Mouse (Mus musculus) ovary, postnatal 14 days (tissue): Measurements from ENCODE around the gene Ptpn1.

ENCODE experiments used
- DNase-seq: peaks from one replicate; pipeline ENCODE4 v3.0.0; 2022; ENCODE audit warnings: low spot score

Gene Ptpn1

GRCm38 (mm10) chr2:167947251-167947650 is 15.4 kb downstream of the Ptpn1 start:
- no peak for DNase-seq

- no peak for DNase-seq
These were observed 16.2 kb downstream of the Ptpn1 start for GRCm38 (mm10) chr2:167948047-167948446.

DNA sequence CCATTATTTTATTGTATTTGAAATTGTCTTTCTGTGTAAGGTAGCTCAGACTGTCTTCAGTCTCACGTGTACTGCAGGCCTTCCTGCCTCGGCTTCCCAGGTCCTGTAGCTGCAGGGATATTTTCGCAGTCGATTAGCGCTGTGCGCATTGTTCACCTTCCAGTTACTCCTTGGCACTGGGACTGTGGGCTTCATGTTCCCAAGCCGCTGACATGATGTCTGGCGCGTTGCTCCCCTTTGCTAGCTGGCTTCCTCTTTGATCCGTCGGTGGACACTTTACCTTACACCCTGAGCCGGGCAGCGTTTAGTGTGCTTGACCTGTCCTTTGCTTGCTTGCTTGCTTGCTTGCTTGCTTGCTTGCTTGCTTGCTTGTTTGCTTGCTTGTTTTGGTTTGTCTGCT is 16.7 kb downstream of the Ptpn1 start:
- DNase-seq, result no peak

DNA sequence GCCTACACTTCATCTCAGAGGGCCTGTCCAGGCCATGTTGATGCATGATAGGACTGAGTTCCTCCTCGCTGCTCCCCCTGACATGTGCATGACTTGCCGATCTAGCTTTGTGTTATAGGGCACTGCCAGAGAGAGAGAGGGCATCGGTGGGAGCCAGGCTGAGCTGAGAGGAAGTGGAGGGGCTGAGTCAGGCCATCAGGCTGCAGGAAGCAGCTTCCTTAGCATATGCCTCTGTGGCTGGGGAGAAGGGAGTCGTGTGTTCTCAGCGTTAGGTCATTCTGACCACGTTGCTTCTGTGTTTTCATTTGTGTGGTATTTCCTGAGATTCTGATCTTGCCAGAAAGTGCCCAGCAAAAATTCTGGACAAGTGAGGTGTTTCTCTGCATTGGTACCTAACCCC is 17.4 kb downstream of the Ptpn1 start:
- DNase-seq, result no peak

GRCm38 (mm10) chr2:167949808-167950207 is 18.0 kb downstream of the Ptpn1 start:
- DNase-seq, result no peak

- no peak for DNase-seq
These were observed 18.8 kb downstream of the Ptpn1 start for GRCm38 (mm10) chr2:167950681-167951080.

DNA sequence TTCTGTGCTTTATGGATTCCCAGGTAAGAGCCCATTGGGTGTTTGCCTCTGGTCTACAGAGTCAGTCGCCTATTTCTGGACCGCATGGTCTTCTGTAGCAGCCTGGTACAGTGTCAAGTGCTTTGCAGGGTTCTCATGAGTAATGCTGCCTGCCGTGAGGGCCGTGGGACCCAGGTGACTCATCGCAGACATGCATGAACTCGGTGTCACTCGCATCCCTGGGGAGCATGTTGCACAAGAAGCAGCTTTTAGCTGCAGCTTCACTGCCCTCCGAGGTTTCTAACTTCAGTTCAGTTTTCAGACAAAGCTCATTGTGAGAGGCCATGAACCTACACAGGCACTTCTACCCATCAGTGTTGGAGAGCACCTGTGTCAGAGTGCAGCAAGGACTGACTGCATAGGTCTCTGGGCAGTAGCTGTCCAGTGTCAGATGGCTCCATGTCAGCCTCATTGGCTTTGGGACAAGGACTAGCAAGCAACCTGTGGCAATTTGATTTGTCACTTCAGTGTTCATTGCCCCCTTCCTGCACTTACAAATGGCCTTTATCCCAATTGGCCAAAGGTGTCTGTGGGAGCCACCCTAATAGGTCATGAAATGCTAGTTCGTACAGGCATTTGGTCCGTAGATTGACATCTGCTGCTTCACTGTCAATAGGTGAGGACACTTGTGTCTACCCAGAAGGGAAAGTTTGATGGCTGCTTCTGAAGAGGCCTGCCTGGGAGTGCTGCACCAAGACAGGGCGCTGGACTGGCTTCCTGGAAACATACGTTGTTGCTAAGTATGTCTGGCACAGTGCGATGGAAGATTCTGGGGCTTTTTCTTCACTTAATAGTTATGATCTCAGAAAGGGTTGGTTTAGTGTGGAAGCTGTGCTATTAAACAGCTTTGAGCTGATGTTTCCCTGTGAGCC is 19.7 kb downstream of the Ptpn1 start:
- no peak for DNase-seq

GRCm38 (mm10) chr2:167953819-167954218 is 22.0 kb downstream of the Ptpn1 start:
- no peak for DNase-seq

GRCm38 (mm10) chr2:167954928-167955327 is 23.1 kb downstream of the Ptpn1 start:
- DNase-seq, result no peak

- DNase-seq, result no peak
These were observed 25.7 kb downstream of the Ptpn1 start for GRCm38 (mm10) chr2:167957539-167957938.

- no peak for DNase-seq
These were observed 26.4 kb downstream of the Ptpn1 start for GRCm38 (mm10) chr2:167958082-167958788.

- peak; percentile 65 for DNase-seq
These were observed 27.0 kb downstream of the Ptpn1 start for GRCm38 (mm10) chr2:167958843-167959242.

DNA sequence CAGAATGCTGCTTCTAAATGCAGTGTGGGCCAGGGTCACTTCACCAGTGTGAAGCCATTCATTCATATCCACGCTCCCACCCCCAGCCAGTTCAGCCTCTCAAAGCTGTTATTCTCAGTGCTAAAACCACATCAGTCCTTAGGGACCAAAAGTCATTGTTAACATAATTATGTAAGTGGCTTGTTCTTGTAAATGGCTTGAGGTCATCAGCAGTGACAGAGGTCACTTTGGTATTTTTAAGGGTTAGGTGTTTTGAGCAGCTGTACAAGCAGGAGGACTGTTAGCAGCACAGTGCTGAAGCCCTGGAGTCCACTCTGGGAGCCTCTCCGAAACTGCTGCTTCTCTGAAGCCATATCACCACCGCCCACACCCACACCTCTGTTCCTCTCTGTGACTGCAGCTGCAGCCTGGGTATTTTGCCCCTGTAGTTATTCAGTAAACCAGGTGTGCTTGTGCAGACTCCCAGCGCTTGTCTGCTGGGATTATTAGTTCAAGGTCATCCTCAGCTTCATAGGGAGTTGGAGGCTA is 27.6 kb downstream of the Ptpn1 start:
- DNase-seq, result no peak

DNA sequence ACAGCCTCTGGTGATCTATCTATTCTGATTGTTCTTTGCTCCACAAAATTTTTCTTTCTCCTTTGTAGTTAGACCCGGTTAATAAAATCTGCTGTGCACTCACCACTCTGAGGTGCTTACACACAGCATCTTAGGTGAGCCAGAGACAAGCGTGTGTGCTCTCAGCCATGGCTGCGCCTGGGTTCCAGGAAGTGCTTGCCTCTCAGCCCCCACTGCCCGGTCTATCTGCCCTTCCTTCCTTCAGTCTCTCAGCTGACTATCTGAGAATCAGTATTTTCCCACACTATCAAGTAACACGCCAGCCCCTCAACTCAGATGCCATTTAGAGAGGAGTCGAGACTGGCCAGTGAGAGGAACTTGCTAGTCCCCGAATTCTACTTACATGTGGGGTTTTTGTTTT is 28.1 kb downstream of the Ptpn1 start:
- DNase-seq, result no peak

- DNase-seq, result no peak
These were observed 28.7 kb downstream of the Ptpn1 start for GRCm38 (mm10) chr2:167960584-167960983.

GRCm38 (mm10) chr2:167962347-167962746 is 30.5 kb downstream of the Ptpn1 start:
- no peak for DNase-seq

GRCm38 (mm10) chr2:167963176-167963575 is 31.3 kb downstream of the Ptpn1 start:
- DNase-seq, result no peak

DNA sequence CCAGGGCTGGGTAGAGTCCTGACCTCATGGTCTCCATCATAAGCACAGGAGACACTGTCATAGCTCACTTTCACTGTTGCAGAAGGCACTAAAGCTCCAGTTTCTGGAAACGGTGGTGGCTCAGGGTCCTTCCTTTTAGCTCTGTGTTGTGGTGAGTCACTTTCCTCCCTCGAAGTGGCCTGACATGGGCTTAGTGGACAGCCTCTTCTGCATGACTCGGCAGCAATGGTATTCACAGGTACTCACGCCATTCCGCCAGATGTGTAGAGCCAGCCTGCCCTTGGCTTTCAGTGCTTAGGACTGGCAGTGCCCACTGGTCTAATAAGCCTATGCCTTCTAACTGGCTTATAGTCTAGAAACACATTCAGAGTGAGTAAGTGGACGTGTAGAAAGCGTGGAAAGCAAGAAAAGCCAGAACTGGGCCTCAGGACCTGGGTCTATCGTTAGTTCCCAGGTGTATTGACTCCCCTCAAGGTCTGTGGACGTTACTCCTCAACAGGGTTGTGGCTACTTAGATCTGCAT is 32.0 kb downstream of the Ptpn1 start:
- DNase-seq, result no peak

- no peak for DNase-seq
These were observed 32.5 kb downstream of the Ptpn1 start for GRCm38 (mm10) chr2:167964320-167964719.

DNA sequence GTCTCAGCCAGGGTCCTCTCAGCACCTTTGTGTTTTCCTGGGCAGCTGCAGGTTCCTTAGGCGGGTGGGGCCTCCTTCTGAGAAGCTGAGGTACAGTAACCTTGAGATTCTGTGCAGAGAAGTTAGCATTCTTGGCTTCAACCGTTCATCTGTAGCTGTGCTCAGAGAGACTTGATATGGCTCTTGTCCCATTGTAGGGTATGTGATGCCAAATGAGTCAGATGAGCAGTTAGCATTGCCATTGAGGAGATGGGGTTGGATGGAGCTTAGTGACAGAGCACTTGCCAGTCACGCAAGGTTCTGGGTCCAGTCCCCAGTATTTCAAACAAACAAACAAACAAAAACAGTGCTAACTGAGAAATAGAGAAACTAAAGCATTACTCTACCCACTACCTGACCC is 34.1 kb downstream of the Ptpn1 start:
- DNase-seq, result no peak

- DNase-seq, result no peak
These were observed 36.6 kb downstream of the Ptpn1 start for GRCm38 (mm10) chr2:167968504-167968903.

- DNase-seq, result no peak
These were observed 38.1 kb downstream of the Ptpn1 start for GRCm38 (mm10) chr2:167969851-167970541.
